Mouse (Mus musculus) right cerebral cortex, postnatal 4 days (tissue): Measurements from ENCODE around the gene Grip2.

Experiments
- DNase-seq: peaks from one replicate; pipeline ENCODE4 v3.0.0-alpha.2; 2022

The Grip2 gene

GRCm38 (mm10) chr6:91727361-91727760, 99.7 kb downstream of the Grip2 start:
- no peak for DNase-seq

- no peak for DNase-seq
These were observed 105.8 kb downstream of the Grip2 start for GRCm38 (mm10) chr6:91721215-91721701.

GRCm38 (mm10) chr6:91720588-91721214, 106.3 kb downstream of the Grip2 start:
- DNase-seq, result no peak

- peak; percentile 54 for DNase-seq
These were observed 107.1 kb downstream of the Grip2 start for GRCm38 (mm10) chr6:91719865-91720533.

- DNase-seq, result peak; percentile 57
These were observed 107.9 kb downstream of the Grip2 start for GRCm38 (mm10) chr6:91719042-91719747.

GRCm38 (mm10) chr6:91718603-91719002, 108.4 kb downstream of the Grip2 start:
- no peak for DNase-seq

- no peak for DNase-seq
These were observed 109.0 kb downstream of the Grip2 start for GRCm38 (mm10) chr6:91718067-91718466.

- no peak for DNase-seq
These were observed 110.9 kb downstream of the Grip2 start for GRCm38 (mm10) chr6:91715988-91716810.

GRCm38 (mm10) chr6:91715023-91715422, 112.0 kb downstream of the Grip2 start:
- DNase-seq, result no peak

- DNase-seq, result no peak
These were observed 113.6 kb downstream of the Grip2 start for GRCm38 (mm10) chr6:91713370-91713896.

- DNase-seq, result no peak
These were observed 114.2 kb downstream of the Grip2 start for GRCm38 (mm10) chr6:91712855-91713331.

- DNase-seq, result no peak
These were observed 114.8 kb downstream of the Grip2 start for GRCm38 (mm10) chr6:91712097-91712854.
